Mouse (Mus musculus) heart, embryonic 16.5 days (tissue): Measurements from ENCODE around the gene Mex3a. TPM values are rescaled to one million over a fixed set of nuclear protein-coding genes. Genes with fewer than 3 reads are reported as not detected.

ENCODE experiments used
- ATAC-seq: fragments of 200-750 bp; cut with Nextera tagmentation; replicated peaks from 2 replicates; pipeline ENCODE4 v1.8.0; 2017; ENCODE audit warnings: moderate number of reproducible peaks; ENCODE audit not compliant: insufficient read depth, low FRiP score; ENCODE audit errors: extremely low read depth
- H3K27ac ChIP-seq: fragments of 300-500 bp; sonication (generic); 2 replicates; pipeline ENCODE4 v1.5.1; 2014; ENCODE audit warnings: mild to moderate bottlenecking, low read length, control low read depth, moderate library complexity
- H3K27me3 ChIP-seq: fragments of 300-500 bp; sonication (generic); 2 replicates; pipeline ENCODE4 v1.6.1; 2014; ENCODE audit warnings: low read length, mixed read lengths; ENCODE audit not compliant: control insufficient read depth, insufficient read depth
- H3K36me3 ChIP-seq: fragments of 300-500 bp; sonication (generic); 2 replicates; pipeline ENCODE4 v1.6.1; 2014; ENCODE audit not compliant: control insufficient read depth, insufficient read depth
- H3K4me1 ChIP-seq: fragments of 300-500 bp; sonication (generic); 2 replicates; pipeline ENCODE4 v1.6.1; 2014; ENCODE audit warnings: low read length, mixed read lengths; ENCODE audit not compliant: control insufficient read depth, insufficient read depth
- H3K4me2 ChIP-seq: fragments of 300-500 bp; sonication (generic); 2 replicates; pipeline ENCODE4 v1.6.1; 2014; ENCODE audit warnings: low read depth, mild to moderate bottlenecking, control low read depth, low read length
- H3K4me3 ChIP-seq: fragments of 300-500 bp; sonication (generic); 2 replicates; pipeline ENCODE4 v1.5.1; 2014; ENCODE audit warnings: mild to moderate bottlenecking, control low read depth, low read length
- H3K9ac ChIP-seq: fragments of 300-500 bp; sonication (generic); 2 replicates; pipeline ENCODE4 v1.6.1; 2014; ENCODE audit warnings: low read length, control low read depth
- H3K9me3 ChIP-seq: fragments of 300-500 bp; sonication (generic); replicated peaks from 2 replicates; pipeline ENCODE4 v1.6.1; 2016; ENCODE audit warnings: low read length; ENCODE audit not compliant: control insufficient read depth
- WGBS: fragments of 180-500 bp; shearing (Covaris S2); extraction: QIAGEN DNeasy Blood & Tissue Kit; methylation state at CpG from one replicate; pipeline ENCODE4 v1.1.7; 2014; 5-methylcytosine and 5-hydroxymethylcytosine counted together
- polyA plus RNA-seq: library from polyadenylated mRNA; unstranded; fragments of >200 nt; fragmentation: Nextera tagmentation; extraction: Ambion mirVana; gene quantifications from 2 replicates; pipeline ENCODE4 v1.2.1, GENCODE M21; 2015

The Mex3a gene
- polyA plus RNA-seq, 1 experiment from 2014 or later, result 5.3 TPM

DNA sequence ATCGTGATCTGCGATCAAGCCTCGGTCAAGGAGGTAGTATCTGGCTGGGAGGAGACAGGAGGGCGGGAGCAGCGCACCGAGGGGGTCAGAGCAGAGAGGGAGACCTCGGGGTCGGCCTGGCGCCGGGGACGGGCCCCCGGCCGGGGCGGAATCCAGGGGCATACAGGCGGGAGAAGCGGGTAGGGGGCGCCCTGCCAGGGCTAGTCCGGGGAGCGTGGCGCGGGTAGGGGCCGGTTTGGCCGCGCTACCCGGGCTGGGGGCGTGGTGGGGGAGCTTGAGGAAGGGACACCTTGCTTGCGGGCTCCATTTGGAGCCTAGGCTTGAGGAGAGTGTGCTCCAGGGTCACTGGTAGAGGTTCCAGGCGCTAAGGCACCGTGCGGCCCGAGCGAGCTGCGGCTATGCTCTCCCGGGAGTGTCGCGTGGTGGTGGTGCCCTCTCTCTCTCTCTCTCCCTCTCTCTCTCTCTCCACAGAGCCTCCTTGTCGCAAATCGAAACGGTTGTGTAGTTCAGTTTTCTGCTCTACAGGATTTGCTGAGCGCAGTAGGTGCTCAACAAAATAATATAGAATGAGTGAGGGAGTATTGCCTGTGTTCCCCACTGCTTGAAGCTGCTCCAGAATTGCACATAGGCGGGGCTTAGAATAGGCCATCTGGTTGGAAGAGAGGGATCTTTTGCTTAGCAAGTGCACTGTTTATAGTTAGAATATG is 21.8 kb downstream of the Mex3a start:
- Histone ChIP-seq H3K36me3 (peaks cover 17% of the 10 kb centered on the region), H3K4me3 (peak overlapping the region; percentile 69), H3K9ac (peak overlapping the region; percentile 85), H3K4me2 (peak overlapping the region; percentile 90), H3K27ac (peak overlapping the region; percentile 99), H3K27me3 (no peaks in the 10 kb centered on the region), H3K9me3 (no peaks in the 10 kb centered on the region), H3K4me1 (peaks cover 15% of the 10 kb centered on the region)
- peak; percentile 5 for ATAC-seq
- under 1% methylated on average over 41 of the region's 41 CpGs for WGBS

DNA sequence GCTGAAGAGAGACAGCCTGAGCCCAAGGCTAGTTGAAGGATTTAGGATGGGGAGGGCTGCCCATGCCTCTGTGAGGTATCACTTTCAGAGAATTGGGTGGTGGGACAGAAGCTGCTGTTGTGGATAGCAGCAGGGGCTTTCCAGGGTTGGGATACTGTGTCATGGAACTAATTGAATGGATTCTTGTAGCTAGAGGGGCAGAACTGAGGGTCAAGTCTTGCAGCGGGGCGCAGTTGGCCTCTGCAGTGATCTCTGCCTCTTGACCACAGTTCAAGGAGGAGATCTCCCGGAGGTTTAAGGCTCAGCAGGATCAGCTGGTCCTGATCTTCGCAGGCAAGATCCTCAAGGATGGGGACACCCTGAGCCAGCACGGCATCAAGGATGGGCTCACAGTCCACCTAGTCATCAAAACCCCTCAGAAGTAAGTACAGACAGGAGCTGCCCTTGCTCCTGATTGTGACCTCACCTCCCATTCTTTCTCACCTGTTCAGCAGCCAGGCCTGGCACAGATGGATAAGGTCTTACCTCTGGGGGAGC is 22.9 kb downstream of the Mex3a start:
- Histone ChIP-seq H3K36me3 (peaks cover 27% of the 10 kb centered on the region), H3K27ac (no peak overlapping the region), H3K9me3 (no peaks in the 10 kb centered on the region), H3K4me1 (peaks cover 15% of the 10 kb centered on the region), H3K9ac (no peak overlapping the region), H3K4me2 (no peak overlapping the region), H3K4me3 (no peak overlapping the region), H3K27me3 (no peaks in the 10 kb centered on the region)
- WGBS, result 89% methylated on average over 5 of the region's 5 CpGs
- ATAC-seq, result no peak

DNA sequence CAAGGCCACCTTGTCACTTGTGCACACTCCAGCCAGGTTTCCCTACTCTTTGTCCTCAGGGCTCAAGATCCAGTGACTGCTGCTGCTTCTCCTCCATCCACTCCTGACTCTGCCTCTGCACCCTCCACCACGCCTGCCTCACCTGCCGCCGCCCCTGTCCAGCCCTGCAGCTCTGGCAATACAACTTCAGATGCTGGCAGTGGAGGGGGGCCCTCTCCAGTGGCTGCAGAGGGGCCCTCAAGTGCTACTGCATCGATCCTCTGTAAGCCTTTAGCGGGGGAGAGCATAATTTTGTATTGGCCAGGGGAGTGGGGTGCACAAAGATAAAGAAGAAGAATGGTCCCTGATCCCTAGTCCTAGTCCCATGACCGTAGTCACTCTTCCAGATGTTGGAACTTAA is 23.5 kb downstream of the Mex3a start:
- Histone ChIP-seq H3K9ac (no peak overlapping the region), H3K27ac (no peak overlapping the region), H3K4me1 (peaks cover 15% of the 10 kb centered on the region), H3K27me3 (no peaks in the 10 kb centered on the region), H3K9me3 (no peaks in the 10 kb centered on the region), H3K4me3 (no peak overlapping the region), H3K4me2 (no peak overlapping the region), H3K36me3 (peaks cover 33% of the 10 kb centered on the region)
- WGBS, result 97% methylated on average over 6 of the region's 6 CpGs
- no peak for ATAC-seq

DNA sequence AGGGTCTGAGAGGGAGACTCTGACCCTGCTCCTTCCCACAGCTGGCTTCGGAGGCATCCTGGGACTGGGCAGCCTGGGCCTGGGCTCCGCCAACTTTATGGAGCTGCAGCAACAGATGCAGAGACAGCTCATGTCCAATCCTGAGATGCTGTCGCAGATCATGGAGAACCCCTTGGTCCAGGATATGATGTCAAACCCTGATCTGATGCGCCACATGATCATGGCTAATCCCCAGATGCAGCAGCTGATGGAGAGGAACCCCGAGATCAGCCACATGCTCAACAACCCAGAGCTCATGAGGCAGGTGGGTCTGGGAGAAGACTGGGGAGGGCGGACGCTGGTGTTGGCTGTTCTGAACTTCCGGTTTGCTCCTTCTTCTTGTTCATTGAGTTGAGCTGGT is 24.4 kb downstream of the Mex3a start:
- H3K36me3 ChIP-seq, result peaks cover 38% of the 10 kb centered on the region
- ATAC-seq, result no peak

DNA sequence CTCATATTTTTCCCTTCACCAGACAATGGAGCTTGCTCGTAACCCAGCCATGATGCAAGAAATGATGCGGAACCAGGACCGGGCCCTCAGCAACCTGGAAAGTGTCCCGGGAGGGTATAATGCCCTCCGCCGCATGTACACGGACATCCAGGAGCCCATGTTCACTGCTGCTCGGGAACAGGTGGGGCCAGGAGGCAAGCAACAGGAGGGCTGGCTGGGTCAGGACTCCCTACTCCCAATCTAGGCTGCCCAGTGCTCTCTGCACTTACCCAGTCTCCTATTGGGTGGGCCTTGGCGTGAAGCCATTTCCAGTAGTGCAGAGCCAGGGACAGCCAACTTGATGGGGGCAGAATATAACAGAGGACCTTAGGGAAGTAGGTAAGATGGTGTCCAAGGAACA is 27.4 kb downstream of the Mex3a start:
- H3K4me1 ChIP-seq, result peaks cover 6% of the 10 kb centered on the region
- no peak overlapping the region for H3K4me2 ChIP-seq
- no peak overlapping the region for H3K4me3 ChIP-seq
- 92% methylated on average over 9 of the region's 9 CpGs for WGBS
- no peaks in the 10 kb centered on the region for H3K9me3 ChIP-seq
- no peak overlapping the region for H3K27ac ChIP-seq
- peaks cover 59% of the 10 kb centered on the region for H3K36me3 ChIP-seq
- H3K27me3 ChIP-seq, result no peaks in the 10 kb centered on the region
- no peak overlapping the region for H3K9ac ChIP-seq
- ATAC-seq, result no peak

More for the DNA sequence above, 24.4 kb downstream of the Mex3a start:
- Histone ChIP-seq H3K27ac (no peak overlapping the region), H3K4me2 (no peak overlapping the region), H3K9ac (no peak overlapping the region), H3K9me3 (no peaks in the 10 kb centered on the region), H3K27me3 (no peaks in the 10 kb centered on the region), H3K4me3 (no peak overlapping the region), H3K4me1 (peaks cover 15% of the 10 kb centered on the region)
- WGBS, result 96% methylated on average over 8 of the region's 8 CpGs

GRCm38 (mm10) chr3:88561989-88562388 is 29.8 kb downstream of the Mex3a start:
- 75% methylated on average over 4 of the region's 4 CpGs for WGBS
- Histone ChIP-seq H3K27me3 (no peaks in the 10 kb centered on the region), H3K4me2 (no peak overlapping the region), H3K36me3 (peaks cover 69% of the 10 kb centered on the region), H3K27ac (no peak overlapping the region), H3K4me1 (0 out of 2 replicates have a peak, but pooled peaks cover 3% of the 10 kb centered on the region), H3K9me3 (no peaks in the 10 kb centered on the region), H3K9ac (no peak overlapping the region), H3K4me3 (no peak overlapping the region)
- ATAC-seq, result no peak

- no peaks in the 10 kb centered on the region for H3K9me3 ChIP-seq
- H3K4me2 ChIP-seq, result no peak overlapping the region
- 0 out of 2 replicates have a peak, but pooled peaks cover 3% of the 10 kb centered on the region for H3K4me1 ChIP-seq
- peaks cover 77% of the 10 kb centered on the region for H3K36me3 ChIP-seq
- H3K9ac ChIP-seq, result no peak overlapping the region
- WGBS, result 76% methylated on average over 4 of the region's 4 CpGs
- no peaks in the 10 kb centered on the region for H3K27me3 ChIP-seq
- ATAC-seq, result no peak
- H3K27ac ChIP-seq, result no peak overlapping the region
- H3K4me3 ChIP-seq, result no peak overlapping the region
Observed at GRCm38 (mm10) chr3:88563442-88563841, 31.2 kb downstream of the Mex3a start.

DNA sequence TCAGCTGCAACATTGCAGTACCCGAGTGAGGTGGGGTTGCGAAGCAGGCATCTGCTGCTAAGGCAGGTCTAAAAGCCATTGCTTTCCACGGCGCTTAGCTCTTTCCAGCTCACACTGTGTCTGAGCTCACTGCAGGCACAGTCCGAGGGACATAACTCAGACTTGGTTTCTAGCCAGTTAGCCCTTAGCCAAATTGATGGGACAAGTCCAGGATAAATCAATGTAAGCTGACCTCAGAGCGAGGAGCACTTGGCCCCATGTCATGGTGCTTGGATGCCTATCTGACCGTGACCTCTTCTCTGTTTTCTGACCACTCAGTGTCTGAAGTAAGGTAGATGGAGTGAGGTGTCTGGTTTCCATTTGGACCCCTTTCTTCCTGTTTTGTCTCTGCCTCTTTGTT is 31.8 kb downstream of the Mex3a start:
- no peak for ATAC-seq
- 85% methylated on average over 7 of the region's 7 CpGs for WGBS
- H3K4me3 ChIP-seq, result no peak overlapping the region
- H3K36me3 ChIP-seq, result peaks cover 79% of the 10 kb centered on the region
- H3K9ac ChIP-seq, result no peak overlapping the region
- H3K27me3 ChIP-seq, result no peaks in the 10 kb centered on the region
- 0 out of 2 replicates have a peak, but pooled peaks cover 3% of the 10 kb centered on the region for H3K4me1 ChIP-seq
- no peak overlapping the region for H3K27ac ChIP-seq
- no peaks in the 10 kb centered on the region for H3K9me3 ChIP-seq
- no peak overlapping the region for H3K4me2 ChIP-seq

DNA sequence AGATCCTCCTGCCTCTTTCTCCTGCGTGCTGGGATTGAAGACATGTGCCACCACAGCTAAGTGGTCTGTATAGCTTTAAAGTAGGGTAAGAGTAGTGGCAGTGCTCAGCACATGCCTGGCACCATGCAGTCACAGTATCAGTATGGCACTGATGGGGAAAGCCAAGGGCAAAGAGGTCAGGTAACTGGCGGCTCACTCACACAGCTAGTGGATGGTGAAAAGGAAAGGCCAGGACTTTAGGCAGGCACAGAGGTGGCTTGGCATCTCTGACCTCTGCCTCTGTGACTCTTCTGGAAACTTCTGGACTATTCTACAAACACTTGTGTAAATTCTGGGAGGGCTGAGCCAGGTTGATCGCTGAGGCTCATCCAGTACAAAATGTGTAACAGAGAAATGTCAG is 33.9 kb downstream of the Mex3a start:
- peak; percentile 64 for ATAC-seq
- H3K36me3 ChIP-seq, result peaks cover 70% of the 10 kb centered on the region
- H3K4me3 ChIP-seq, result no peak overlapping the region
- no peak overlapping the region for H3K9ac ChIP-seq
- H3K4me1 ChIP-seq, result 0 out of 2 replicates have a peak, but pooled peaks cover 3% of the 10 kb centered on the region
- H3K4me2 ChIP-seq, result no peak overlapping the region
- no peaks in the 10 kb centered on the region for H3K9me3 ChIP-seq
- H3K27me3 ChIP-seq, result no peaks in the 10 kb centered on the region
- H3K27ac ChIP-seq, result peak overlapping the region; percentile 66
- 65% methylated on average over 3 of the region's 3 CpGs for WGBS
